Mouse (Mus musculus) CD4-positive helper T cell, adult 2 months (primary cell): ENCODE measurements around the gene Nipa1.

Source experiments
- DNase-seq: peaks from one replicate; pipeline ENCODE4 v3.0.0-alpha.2; 2012; ENCODE audit warnings: low read depth, missing footprints, low spot score

Nipa1 gene

GRCm38 (mm10) chr7:55938341-55938740 is 81.4 kb downstream of the Nipa1 start:
- no peak for DNase-seq

- no peak for DNase-seq
Observed at GRCm38 (mm10) chr7:55935025-55935424, 84.7 kb downstream of the Nipa1 start.

GRCm38 (mm10) chr7:55928649-55929048 is 91.1 kb downstream of the Nipa1 start:
- no peak for DNase-seq
